Mouse (Mus musculus): Measurements from ENCODE around the gene Smok3b. TPM values are rescaled to one million over a fixed set of nuclear protein-coding genes. Genes with fewer than 3 reads are reported as not detected.

Smok3b gene
- polyA plus RNA-seq, 1 experiment from 2014 or later, result not detected

DNA sequence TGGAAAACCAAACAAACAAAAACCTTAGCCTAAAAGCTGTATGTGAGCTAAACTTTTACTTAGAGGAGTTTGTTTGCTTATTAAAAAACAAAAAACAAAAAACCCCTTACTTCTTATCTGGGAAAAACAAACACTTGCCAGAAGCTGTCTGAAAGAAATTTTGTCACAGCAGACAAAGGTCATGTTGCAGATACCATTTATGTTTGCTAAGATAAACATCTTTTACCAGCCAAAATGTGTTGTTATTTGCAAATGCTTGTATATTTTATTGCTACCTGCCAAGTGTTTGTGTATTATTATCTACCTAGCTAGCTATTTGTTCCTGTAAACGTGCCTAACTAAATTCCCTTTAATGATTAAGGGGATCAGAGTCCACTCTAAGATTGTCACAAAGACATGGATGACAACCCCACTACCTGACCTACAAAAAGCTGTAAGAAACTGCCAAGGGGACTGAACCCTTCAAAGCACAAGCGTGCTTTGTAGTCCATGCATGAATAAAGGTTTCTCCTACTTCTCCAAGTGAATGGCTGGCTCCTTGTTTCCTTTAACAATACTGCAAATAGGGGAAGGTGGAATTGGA lies 62.2 kb downstream of the Smok3b start:
- no peak overlapping the region for H3K9ac ChIP-seq (replicated peaks; ENCODE audit: low read depth, low read length)
- H3K4me3 ChIP-seq (replicated peaks; ENCODE audit: low read length), result no peak overlapping the region
- no peaks in the 10 kb centered on the region for H3K27me3 ChIP-seq (replicated peaks; ENCODE audit: control insufficient read depth, insufficient read depth, low read length)
- H3K4me1 ChIP-seq (replicated peaks; ENCODE audit: control insufficient read depth, insufficient read depth, low read length), result peaks cover 17% of the 10 kb centered on the region
- no peaks in the 10 kb centered on the region for H3K36me3 ChIP-seq (ENCODE audit: control insufficient read depth, insufficient read depth)
- no peak overlapping the region for H3K4me2 ChIP-seq (ENCODE audit: low read length)
- no peaks in the 10 kb centered on the region for H3K9me3 ChIP-seq (ENCODE audit: control insufficient read depth, low read length)
- no peak overlapping the region for H3K27ac ChIP-seq (ENCODE audit: low read length)
- ATAC-seq, result no peak
- WGBS, result 68% methylated on average over 2 of the region's 2 CpGs

DNA sequence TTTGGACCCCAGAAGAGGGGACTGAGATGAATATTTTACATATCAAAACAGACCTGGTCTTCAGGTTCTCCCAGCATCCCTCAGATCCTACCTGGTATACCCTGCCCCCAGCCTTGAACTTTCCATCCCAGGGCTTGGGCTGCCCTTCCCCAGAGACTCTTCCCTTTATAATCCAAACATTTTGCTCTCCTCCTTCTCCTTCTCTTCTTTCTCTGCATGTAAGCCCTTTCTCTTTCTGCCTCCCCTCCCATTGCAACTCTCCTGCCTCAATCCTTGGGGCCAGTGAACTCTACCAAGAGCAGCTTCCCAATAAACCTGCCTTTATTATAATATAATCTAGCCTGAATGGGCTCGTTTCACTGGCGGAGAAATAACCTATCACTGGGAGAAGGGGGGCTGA lies 62.7 kb downstream of the Smok3b start:
- Histone ChIP-seq H3K27ac (ENCODE audit: low read length) (no peak overlapping the region), H3K4me2 (ENCODE audit: low read length) (no peak overlapping the region), H3K4me3 (replicated peaks; ENCODE audit: low read length) (no peak overlapping the region), H3K9ac (replicated peaks; ENCODE audit: low read depth, low read length) (no peak overlapping the region), H3K4me1 (replicated peaks; ENCODE audit: control insufficient read depth, insufficient read depth, low read length) (peaks cover 21% of the 10 kb centered on the region), H3K9me3 (ENCODE audit: control insufficient read depth, low read length) (no peaks in the 10 kb centered on the region), H3K27me3 (replicated peaks; ENCODE audit: control insufficient read depth, insufficient read depth, low read length) (no peaks in the 10 kb centered on the region), H3K36me3 (ENCODE audit: control insufficient read depth, insufficient read depth) (no peaks in the 10 kb centered on the region)
- no peak for ATAC-seq
- WGBS, result 91% methylated on average over 2 of the region's 2 CpGs

DNA sequence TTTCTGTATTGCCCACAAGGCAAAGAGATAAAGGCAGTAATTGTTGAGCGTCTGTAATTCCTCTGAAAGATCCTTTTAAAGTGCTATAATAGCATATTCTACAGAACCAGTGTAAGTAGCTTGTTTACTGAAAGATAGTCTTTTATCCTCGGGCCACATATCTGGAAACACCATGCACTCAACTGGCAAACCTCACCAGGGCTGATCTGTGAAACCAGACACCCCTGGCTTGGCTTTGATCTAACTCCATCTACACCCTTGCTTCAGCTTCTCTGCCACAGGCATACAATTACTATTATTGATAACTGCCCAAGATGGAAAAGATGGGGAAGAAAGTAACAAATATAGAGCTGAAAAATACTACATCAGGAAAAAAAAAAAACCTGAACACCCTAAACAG lies 63.3 kb downstream of the Smok3b start:
- peak overlapping the region; percentile 75 for H3K4me3 ChIP-seq (replicated peaks; ENCODE audit: low read length)
- WGBS, result 70% methylated on average over 2 of the region's 2 CpGs
- no peaks in the 10 kb centered on the region for H3K9me3 ChIP-seq (ENCODE audit: control insufficient read depth, low read length)
- H3K4me2 ChIP-seq (ENCODE audit: low read length), result peak overlapping the region; percentile 41
- H3K36me3 ChIP-seq (ENCODE audit: control insufficient read depth, insufficient read depth), result no peaks in the 10 kb centered on the region
- peaks cover 21% of the 10 kb centered on the region for H3K4me1 ChIP-seq (replicated peaks; ENCODE audit: control insufficient read depth, insufficient read depth, low read length)
- peak; percentile 23; the same call in 1 of the 2 replicates for ATAC-seq
- H3K9ac ChIP-seq (replicated peaks; ENCODE audit: low read depth, low read length), result no peak overlapping the region; the same call in 1 of the 2 replicates
- no peak overlapping the region for H3K27ac ChIP-seq (ENCODE audit: low read length)
- no peaks in the 10 kb centered on the region for H3K27me3 ChIP-seq (replicated peaks; ENCODE audit: control insufficient read depth, insufficient read depth, low read length)

DNA sequence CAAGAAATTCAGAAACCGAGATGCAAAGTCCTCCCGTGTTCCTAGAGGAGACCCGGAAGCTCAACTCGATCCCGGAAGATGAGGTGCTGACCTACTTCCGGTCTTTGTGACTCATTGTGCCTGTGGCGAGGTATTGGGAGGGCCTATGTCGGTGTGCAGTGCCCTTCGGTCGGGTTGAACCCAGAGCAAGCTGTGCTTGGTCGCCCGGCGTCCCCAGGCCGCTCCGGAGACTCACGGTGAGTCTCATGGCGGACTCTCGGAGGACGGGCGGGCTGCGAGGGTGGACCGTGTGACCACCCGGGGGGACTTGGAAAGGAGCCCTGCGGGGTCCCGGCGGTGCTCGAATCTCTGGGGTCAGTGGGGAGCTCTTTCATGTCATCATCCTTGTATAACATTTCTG lies 63.8 kb downstream of the Smok3b start, which contains the start of gene Zkscan1:
Zkscan1 (plus strand) TSS at position 89 of the 400 bp plus-strand sequence.
- WGBS, result 0% methylated on average over 27 of the region's 27 CpGs
- no peaks in the 10 kb centered on the region for H3K36me3 ChIP-seq (ENCODE audit: control insufficient read depth, insufficient read depth)
- peak within 1 kb of the TSS; percentile 75 for H3K4me3 ChIP-seq (replicated peaks; ENCODE audit: low read length)
- peaks cover 21% of the 10 kb centered on the region for H3K4me1 ChIP-seq (replicated peaks; ENCODE audit: control insufficient read depth, insufficient read depth, low read length)
- no peaks in the 10 kb centered on the region for H3K9me3 ChIP-seq (ENCODE audit: control insufficient read depth, low read length)
- H3K27ac ChIP-seq (ENCODE audit: low read length), result peak within 1 kb of the TSS; percentile 83
- H3K9ac ChIP-seq (replicated peaks; ENCODE audit: low read depth, low read length), result peak within 1 kb of the TSS; percentile 94
- H3K4me2 ChIP-seq (ENCODE audit: low read length), result peak within 1 kb of the TSS; percentile 86
- no peaks in the 10 kb centered on the region for H3K27me3 ChIP-seq (replicated peaks; ENCODE audit: control insufficient read depth, insufficient read depth, low read length)
- peak; percentile 96 for ATAC-seq

DNA sequence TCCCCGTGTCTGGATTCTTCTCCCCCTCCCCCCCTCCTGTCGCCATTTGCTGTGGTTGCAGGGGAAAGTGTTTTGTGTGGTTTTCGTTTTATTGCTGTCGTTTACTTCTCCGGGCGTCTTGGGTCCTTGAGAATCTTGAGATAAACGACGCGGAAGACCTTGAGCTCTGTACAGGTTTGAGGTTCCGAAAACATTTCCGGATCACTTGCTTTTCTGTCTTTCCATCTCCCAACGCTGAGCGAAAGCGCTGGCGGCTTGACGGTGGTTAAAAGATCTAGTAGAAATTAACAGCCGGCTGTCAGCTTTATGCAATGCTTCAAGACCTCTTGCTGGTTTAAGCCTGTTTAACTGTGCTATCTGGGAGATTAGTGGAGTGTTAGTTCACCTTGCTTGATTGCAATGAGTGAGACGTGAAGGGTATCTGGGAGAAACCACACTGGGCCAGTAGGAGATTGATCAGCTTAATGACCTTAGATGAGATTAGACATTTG lies 64.2 kb downstream of the Smok3b start:
- H3K9ac ChIP-seq (replicated peaks; ENCODE audit: low read depth, low read length), result peak overlapping the region; percentile 94
- under 1% methylated on average over 18 of the region's 18 CpGs for WGBS
- H3K4me1 ChIP-seq (replicated peaks; ENCODE audit: control insufficient read depth, insufficient read depth, low read length), result peaks cover 21% of the 10 kb centered on the region
- H3K27me3 ChIP-seq (replicated peaks; ENCODE audit: control insufficient read depth, insufficient read depth, low read length), result no peaks in the 10 kb centered on the region
- H3K4me3 ChIP-seq (replicated peaks; ENCODE audit: low read length), result peak overlapping the region; percentile 75
- no peaks in the 10 kb centered on the region for H3K9me3 ChIP-seq (ENCODE audit: control insufficient read depth, low read length)
- no peaks in the 10 kb centered on the region for H3K36me3 ChIP-seq (ENCODE audit: control insufficient read depth, insufficient read depth)
- peak overlapping the region; percentile 86 for H3K4me2 ChIP-seq (ENCODE audit: low read length)
- ATAC-seq, result peak; percentile 30; the same call in 1 of the 2 replicates
- peak overlapping the region; percentile 83 for H3K27ac ChIP-seq (ENCODE audit: low read length)

DNA sequence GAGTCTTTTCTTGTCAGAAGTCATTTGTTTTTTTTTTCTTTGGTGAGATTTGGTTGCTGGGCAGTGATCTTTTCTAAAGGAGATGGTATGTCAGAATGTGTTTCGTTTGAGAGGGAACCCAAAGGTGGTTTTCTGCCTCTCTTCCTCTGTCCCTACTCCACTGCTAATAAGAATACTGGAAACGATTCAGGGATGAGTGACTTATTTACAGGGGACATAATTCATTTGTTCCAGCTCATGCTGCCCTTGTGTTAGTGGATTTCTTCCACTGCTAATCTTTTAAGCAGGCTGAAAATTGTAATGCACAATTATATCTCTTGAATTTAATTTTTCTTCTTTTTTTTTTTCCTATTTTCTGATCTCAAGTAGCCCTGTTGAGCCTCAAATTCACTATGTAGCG lies 65.6 kb downstream of the Smok3b start:
- H3K4me3 ChIP-seq (replicated peaks; ENCODE audit: low read length), result no peak overlapping the region
- H3K27ac ChIP-seq (ENCODE audit: low read length), result no peak overlapping the region
- ATAC-seq, result no peak
- H3K4me1 ChIP-seq (replicated peaks; ENCODE audit: control insufficient read depth, insufficient read depth, low read length), result peaks cover 21% of the 10 kb centered on the region
- H3K9ac ChIP-seq (replicated peaks; ENCODE audit: low read depth, low read length), result no peak overlapping the region
- H3K36me3 ChIP-seq (ENCODE audit: control insufficient read depth, insufficient read depth), result no peaks in the 10 kb centered on the region
- H3K27me3 ChIP-seq (replicated peaks; ENCODE audit: control insufficient read depth, insufficient read depth, low read length), result no peaks in the 10 kb centered on the region
- H3K9me3 ChIP-seq (ENCODE audit: control insufficient read depth, low read length), result no peaks in the 10 kb centered on the region
- WGBS, result 80% methylated on average over 3 of the region's 3 CpGs
- H3K4me2 ChIP-seq (ENCODE audit: low read length), result peak overlapping the region; percentile 86

DNA sequence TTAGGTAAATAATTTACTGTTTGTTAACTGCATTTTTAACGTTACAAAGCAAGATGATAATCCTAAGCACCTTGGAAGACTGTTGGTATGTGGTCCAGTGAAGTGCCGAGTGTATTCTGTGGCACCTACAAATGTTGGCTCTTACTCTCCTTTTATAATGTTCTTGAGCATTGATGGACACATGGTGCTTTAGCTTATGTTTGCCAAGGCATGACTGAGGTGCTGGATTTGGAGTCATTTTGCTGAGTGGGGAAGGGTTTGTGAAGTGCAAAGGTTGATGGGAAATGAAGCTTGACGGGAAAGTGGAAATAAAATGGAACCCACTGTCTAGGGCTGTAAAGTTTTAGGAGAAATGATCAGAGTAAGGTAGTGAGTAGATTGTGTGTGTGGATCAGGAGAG lies 67.1 kb downstream of the Smok3b start:
- 84% methylated on average over 3 of the region's 3 CpGs for WGBS
- ATAC-seq, result no peak

DNA sequence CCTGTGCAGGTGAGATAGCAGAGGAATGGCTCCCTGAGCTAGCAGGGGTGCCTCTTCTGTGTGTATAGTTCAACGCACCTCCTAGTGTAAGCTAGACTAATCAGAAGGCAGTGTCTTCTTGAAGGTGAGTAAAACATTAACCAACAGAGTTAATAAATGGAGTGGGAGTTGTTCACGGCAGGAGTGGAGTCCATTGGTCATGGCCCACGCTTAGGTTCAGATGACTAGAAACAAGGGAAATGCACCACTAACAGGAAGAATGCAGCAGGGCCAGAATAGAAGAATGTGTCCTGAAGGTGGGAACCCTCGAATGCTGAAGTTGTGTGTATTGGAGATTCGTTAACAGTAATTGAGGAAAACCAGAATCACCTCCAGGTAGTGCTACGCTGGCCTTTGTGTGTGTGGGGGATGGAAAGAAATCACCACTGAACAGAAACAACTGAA lies 67.9 kb downstream of the Smok3b start:
- Histone ChIP-seq H3K9ac (replicated peaks; ENCODE audit: low read depth, low read length) (no peak overlapping the region), H3K27me3 (replicated peaks; ENCODE audit: control insufficient read depth, insufficient read depth, low read length) (no peaks in the 10 kb centered on the region), H3K36me3 (ENCODE audit: control insufficient read depth, insufficient read depth) (peaks cover 5% of the 10 kb centered on the region), H3K4me3 (replicated peaks; ENCODE audit: low read length) (no peak overlapping the region), H3K4me1 (replicated peaks; ENCODE audit: control insufficient read depth, insufficient read depth, low read length) (peaks cover 21% of the 10 kb centered on the region), H3K27ac (ENCODE audit: low read length) (no peak overlapping the region), H3K4me2 (ENCODE audit: low read length) (no peak overlapping the region), H3K9me3 (ENCODE audit: control insufficient read depth, low read length) (no peaks in the 10 kb centered on the region)
- ATAC-seq, result no peak
- 76% methylated on average over 6 of the region's 6 CpGs for WGBS

More for the DNA sequence above, 67.1 kb downstream of the Smok3b start:
- no peak overlapping the region for H3K9ac ChIP-seq (replicated peaks; ENCODE audit: low read depth, low read length)
- no peak overlapping the region for H3K4me2 ChIP-seq (ENCODE audit: low read length)
- H3K9me3 ChIP-seq (ENCODE audit: control insufficient read depth, low read length), result no peaks in the 10 kb centered on the region
- H3K36me3 ChIP-seq (ENCODE audit: control insufficient read depth, insufficient read depth), result no peaks in the 10 kb centered on the region
- no peak overlapping the region for H3K4me3 ChIP-seq (replicated peaks; ENCODE audit: low read length)
- H3K4me1 ChIP-seq (replicated peaks; ENCODE audit: control insufficient read depth, insufficient read depth, low read length), result peaks cover 21% of the 10 kb centered on the region
- H3K27ac ChIP-seq (ENCODE audit: low read length), result no peak overlapping the region
- H3K27me3 ChIP-seq (replicated peaks; ENCODE audit: control insufficient read depth, insufficient read depth, low read length), result no peaks in the 10 kb centered on the region

DNA sequence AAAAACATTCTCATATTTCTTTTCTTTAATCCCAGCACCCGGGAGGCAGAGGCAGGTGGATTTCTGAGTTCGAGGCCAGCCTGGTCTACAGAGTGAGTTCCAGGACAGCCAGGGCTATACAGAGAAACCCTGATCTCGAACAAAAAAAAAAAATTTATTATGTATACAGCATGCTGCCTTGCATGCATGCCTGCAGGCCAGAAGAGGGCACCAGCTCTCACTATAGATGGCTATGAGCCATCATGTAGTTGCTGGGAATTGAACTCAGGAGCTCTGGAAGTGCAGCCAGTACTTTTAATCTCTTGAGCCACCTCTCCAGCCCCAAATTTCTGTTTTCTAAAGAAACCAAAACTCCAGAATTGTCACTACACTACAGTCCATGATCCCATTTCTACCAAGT lies 69.0 kb downstream of the Smok3b start:
- no peaks in the 10 kb centered on the region for H3K9me3 ChIP-seq (ENCODE audit: control insufficient read depth, low read length)
- H3K4me2 ChIP-seq (ENCODE audit: low read length), result no peak overlapping the region
- H3K27me3 ChIP-seq (replicated peaks; ENCODE audit: control insufficient read depth, insufficient read depth, low read length), result no peaks in the 10 kb centered on the region
- H3K27ac ChIP-seq (ENCODE audit: low read length), result no peak overlapping the region
- H3K9ac ChIP-seq (replicated peaks; ENCODE audit: low read depth, low read length), result no peak overlapping the region
- H3K4me1 ChIP-seq (replicated peaks; ENCODE audit: control insufficient read depth, insufficient read depth, low read length), result peaks cover 21% of the 10 kb centered on the region
- 74% methylated on average over 3 of the region's 3 CpGs for WGBS
- no peak for ATAC-seq
- no peak overlapping the region for H3K4me3 ChIP-seq (replicated peaks; ENCODE audit: low read length)
- H3K36me3 ChIP-seq (ENCODE audit: control insufficient read depth, insufficient read depth), result peaks cover 15% of the 10 kb centered on the region
